Mouse (Mus musculus): Measurements from ENCODE around the gene Klhl25.
"Not testable (repeated sequence)": the region's sequence is repeated elsewhere in the genome, so short reads cannot be mapped to it uniquely, and the experiment has no call there.

DNA sequence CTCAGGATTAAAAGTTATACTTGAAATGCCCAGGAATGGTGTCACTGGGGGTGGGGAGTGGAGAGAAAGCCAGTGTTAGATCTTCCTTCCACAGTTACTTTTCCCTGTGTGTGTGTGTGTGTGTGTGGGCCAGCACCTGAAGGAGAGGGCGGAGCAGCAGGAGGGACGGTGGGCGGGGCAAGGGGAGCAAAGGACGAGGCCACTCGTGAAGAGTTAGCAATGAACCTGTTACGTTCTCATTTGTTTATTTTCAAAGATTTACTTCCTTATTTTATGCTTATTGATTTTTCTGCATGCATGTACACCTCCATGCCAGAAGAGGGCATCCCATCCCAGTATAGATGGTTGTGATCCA, 14.3 kb downstream of the Klhl25 start:
- not testable (repeated sequence) for TF ChIP-seq POLR2A (IDR thresholded peaks at IDR 0.05; ENCODE audit: extremely low read depth, insufficient read depth, low read length); CTCF (IDR thresholded peaks at IDR 0.05; ENCODE audit: low read depth, low read length)
